Mouse (Mus musculus) liver, adult 2 months (tissue): ENCODE measurements around the gene Arhgap21.

Experiments used
- CTCF ChIP-seq: fragments of 200-500 bp; IDR thresholded peaks from 2 replicates; pipeline ENCODE4 v1.5.1; 2011; ENCODE audit warnings: low read depth, low read length, control low read depth
- POLR2A ChIP-seq: fragments of 200-500 bp; IDR thresholded peaks from 2 replicates; pipeline ENCODE4 v1.6.1; 2011; ENCODE audit warnings: low read length, control low read depth; ENCODE audit not compliant: insufficient read depth; ENCODE audit errors: extremely low read depth

- TF ChIP-seq CTCF (no peak), POLR2A (no peak)
Measured at GRCm38 (mm10) chr2:20942434-20943198, 26.1 kb downstream of the Arhgap21 start.
